Mouse (Mus musculus): Measurements from ENCODE around the gene Olfr692.
"Not testable (repeated sequence)": the region's sequence is repeated elsewhere in the genome, so short reads cannot be mapped to it uniquely, and the experiment has no call there.

- peak; percentile 91 for TF ChIP-seq CTCF (IDR thresholded peaks at IDR 0.05; ENCODE audit: control insufficient read depth, insufficient read depth, insufficient replicate concordance, low read depth, low read length)
- TF ChIP-seq POLR2A (IDR thresholded peaks at IDR 0.05; ENCODE audit: control insufficient read depth, low read depth, low read length): not testable (repeated sequence)
Observed at GRCm38 (mm10) chr7:105411874-105412632, 44.0 kb downstream of the Olfr692 start.

Measured in testis, adult 2 months (tissue).